Mouse (Mus musculus): ENCODE data around the gene Dmwd.

The Dmwd gene

DNA sequence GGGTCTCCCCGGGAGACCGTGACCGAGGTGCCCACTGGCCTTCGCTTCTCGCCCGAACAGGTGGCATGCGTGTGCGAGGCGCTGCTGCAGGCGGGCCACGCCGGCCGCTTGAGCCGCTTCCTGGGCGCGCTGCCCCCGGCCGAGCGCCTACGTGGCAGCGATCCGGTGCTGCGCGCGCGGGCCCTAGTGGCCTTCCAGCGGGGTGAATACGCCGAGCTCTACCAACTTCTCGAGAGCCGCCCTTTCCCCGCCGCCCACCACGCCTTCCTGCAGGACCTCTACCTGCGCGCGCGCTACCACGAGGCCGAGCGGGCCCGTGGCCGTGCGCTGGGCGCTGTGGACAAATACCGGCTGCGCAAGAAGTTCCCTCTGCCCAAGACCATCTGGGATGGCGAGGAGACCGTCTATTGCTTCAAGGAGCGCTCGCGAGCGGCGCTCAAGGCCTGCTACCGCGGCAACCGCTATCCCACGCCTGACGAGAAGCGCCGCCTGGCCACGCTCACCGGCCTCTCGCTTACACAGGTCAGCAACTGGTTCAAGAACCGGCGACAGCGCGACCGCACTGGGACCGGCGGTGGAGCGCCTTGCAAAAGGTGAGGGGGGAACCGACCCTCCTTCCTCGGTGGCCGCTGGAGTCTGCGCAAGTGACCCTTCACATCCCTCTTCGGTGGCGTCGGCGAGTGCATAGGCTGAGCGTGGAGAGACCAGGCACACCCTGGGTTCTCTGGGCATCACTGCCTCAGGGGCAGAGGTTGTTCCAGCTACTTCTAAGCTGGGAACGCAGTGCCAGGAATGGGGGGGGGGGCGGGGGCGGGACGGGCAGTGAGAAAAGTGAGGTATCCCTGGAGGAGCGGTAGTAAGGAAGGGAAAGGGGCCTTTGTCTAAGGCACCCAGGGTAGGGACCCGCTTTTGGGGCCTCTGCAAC, 19.1 kb downstream of the Dmwd start:
- WGBS = under 1% methylated on average over 80 of the region's 87 CpGs

DNA sequence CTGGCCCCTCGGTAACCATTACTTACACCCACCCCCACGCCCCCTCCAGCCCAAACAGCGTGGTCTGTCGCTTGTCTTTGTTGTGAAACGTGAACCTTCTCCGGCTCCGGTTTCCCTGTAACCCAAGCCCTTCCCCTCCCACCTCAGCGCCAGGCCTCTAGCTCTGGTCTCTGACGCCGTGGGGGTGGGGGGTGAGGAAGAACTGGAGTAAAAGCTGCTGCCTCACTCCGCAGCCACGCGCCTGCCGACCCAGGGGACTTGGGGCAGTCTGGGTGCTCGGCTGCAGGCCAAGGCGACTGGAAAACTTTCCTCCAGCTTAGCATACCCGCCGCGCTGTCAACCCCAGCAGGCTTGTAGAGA, 19.7 kb downstream of the Dmwd start:
- 11% methylated on average over 19 of the region's 19 CpGs for WGBS

DNA sequence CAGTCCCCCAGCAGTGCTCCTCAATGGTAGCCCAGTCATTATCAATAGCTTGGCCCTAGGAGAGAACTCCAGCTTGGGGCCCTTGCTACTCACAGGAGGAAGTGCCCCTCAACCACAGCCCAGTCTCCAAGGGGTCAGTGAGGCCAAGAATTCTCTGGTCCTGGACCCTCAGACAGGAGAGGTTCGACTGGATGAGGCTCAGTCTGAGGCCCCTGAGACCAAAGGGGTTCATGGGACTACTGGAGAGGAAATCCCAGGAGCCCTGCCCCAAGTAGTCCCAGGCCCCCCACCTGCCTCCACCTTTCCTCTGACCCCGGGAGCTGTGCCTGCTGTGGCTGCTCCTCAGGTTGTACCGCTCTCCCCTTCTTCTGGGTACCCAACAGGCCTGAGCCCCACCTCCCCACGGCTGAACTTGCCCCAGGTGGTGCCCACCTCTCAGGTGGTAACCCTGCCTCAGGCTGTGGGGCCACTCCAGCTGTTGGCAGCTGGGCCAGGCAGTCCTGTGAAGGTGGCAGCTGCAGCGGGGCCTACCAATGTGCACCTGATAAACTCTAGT, 20.5 kb downstream of the Dmwd start:
- WGBS = 86% methylated on average over 5 of the region's 5 CpGs

DNA sequence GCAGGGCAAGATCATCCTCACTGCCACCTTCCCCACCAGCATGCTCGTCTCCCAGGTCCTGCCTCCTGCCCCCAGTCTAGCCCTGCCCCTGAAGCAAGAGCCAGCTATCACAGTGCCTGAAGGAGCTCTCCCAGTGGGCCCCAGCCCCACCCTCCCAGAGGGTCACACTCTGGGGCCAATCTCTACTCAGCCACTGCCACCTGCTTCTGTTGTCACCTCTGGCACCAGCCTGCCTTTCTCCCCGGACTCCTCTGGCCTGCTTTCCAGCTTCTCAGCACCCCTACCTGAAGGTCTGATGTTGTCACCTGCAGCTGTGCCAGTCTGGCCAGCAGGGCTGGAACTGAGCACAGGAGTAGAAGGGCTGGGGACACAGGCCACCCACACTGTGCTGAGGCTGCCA, 21.2 kb downstream of the Dmwd start:
- WGBS = 84% methylated on average over 2 of the region's 2 CpGs

DNA sequence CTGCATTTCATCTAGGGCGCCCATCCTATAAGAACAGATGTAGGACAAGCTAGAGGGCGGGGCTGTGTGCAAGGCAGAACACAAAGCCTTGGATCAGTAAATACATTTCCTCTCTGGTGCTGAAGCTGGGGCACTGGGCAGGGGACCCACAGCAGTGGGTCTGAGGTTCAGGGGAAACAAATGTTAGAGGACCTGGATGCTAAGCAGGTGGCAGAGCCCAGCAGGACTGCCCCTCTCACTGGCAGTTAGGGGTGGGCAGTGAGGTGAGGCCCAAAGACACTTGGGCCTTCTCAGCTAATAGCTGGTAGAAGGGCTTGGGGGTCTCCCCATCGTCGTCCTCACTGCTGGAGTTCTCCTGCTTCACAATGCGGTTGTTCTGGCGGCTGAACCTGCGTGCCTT, 22.8 kb downstream of the Dmwd start:
- 84% methylated on average over 7 of the region's 7 CpGs for WGBS

DNA sequence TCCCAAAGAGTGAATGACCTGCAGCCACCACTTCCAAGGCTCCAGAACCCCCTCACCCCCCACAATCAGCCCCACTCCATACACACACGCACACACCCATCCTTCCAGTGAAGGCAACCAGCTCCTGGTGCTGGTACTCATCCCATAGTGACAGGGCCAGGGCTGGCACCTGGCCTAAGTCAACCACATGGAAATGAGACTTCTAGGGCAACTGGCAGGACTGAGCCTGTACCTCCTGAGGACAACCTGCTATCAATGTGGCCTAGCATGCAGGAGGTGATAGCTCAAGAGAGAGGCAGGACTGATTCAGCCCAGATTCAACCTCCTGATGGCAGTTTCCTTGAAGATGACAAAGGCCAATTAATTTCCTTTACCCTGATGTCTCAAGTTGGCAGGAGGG, 24.3 kb downstream of the Dmwd start:
- WGBS = 84% methylated on average over 1 of the region's 1 CpGs

DNA sequence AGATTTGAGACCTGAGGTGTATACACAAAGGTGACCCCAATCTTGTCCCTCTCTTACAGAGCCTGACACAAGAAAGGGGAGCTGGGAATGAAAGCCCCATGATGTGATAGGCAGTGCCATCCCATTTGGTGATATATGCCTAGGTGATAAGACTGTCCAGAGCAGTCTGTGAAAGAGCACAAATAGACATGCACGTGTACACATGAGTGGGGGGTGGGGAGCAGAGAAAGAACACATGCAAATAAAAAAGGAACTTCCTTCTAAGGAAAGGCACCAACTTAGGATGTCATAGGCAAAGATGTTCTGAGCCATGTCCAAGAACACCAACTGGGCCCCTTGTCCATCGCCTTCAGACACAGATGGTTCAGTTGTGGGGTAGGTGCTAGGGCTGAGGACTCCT, 28.5 kb downstream of the Dmwd start:
- 78% methylated on average over 2 of the region's 2 CpGs for WGBS

DNA sequence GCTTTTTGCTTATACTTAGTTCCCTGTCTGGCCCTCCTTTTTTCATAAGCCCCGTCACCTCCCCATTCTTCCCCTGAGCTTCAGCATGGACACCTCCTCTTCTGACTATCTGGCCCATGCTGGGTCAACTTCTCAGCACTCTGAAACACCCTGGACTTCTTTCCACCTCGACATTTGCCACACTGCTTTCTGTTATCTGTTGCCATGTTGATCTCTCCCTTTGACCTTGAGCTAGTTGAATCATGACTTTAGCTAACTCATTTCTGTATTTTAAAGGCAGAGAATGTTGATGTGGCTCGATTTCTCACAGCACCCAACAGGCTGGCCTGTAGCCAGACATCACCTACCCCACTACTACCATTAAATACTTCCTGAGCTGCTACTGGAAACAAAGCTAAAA, 31.4 kb downstream of the Dmwd start:
- 71% methylated on average over 3 of the region's 3 CpGs for WGBS

DNA sequence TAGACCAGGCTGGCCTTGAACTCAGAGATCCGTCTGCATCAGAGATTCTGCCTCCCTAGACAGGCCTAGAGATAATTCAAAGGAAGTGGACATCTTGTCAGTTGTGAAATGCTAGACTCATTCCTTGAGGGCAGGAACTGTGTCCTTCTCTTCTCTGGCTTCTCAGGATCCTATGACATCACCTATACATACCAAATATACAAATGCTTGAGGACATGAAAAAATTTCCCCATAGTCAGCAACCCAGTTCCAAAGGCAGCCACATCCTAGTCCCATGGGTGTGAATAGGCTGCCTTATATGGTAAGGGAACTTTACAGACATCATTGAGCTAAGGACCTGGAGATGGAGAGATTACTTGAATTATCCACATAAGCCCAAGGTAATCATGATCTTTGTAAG, 33.5 kb downstream of the Dmwd start:
- 94% methylated on average over 1 of the region's 1 CpGs for WGBS

DNA sequence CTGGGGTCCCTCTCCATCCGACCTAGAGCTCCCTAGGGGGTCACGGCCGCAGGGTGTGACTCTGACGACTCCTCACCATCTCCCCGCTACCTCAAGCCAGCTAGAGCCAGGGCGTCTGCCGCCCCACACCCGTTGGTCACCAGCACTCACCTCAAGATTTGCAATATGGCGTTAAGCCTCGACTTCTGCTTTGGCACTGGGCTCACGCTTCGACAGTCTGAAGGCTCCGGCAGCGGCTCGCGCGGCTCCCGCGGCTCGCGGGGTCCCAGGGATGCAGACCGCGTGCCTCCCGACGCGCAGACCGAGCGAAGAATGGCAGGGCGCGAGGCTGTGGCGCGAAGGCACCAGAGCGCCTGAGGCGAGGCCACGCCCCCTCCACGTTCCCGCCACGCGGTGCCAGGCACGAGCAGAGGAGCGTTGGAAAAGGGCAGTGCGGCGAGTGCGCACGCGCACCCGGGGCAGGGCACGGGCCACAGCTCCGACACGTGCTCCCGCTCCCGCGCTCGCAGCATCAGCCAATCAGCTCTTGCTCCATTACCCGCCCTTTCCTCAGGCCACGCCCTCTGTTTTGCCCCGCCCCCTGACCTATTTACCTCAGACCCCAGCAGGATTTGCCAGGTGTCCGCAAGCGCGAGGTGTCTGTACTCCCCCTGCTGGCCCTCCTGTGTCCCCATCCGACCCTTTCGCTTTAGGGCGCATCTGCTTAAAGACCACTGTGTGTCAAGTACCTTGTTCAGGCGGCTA, 42.2 kb downstream of the Dmwd start, which contains the start of gene Gm4969:
Gene Gm4969 (minus strand): TSS at position 341 of the 744 bp plus-strand sequence.
- 17% methylated on average over 64 of the region's 64 CpGs for WGBS

DNA sequence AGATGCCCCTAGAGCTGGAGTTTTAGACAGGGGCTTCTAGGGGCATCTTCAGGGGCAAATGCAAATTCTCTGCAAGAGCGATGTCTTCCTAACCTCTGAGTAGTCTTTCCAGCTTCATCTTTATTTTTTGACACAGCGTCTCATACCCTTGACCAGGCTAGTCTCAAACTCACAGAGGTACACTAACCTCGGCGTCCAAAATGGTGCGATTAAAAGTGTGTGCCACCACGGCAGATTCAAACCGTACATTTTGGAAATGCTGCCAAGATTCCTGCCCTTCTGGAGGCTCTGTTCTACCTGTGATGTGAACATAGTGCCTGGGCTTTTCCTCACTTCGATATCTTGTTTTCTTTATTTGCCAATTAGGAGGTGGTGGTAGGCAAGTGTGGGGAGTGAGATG, 43.1 kb downstream of the Dmwd start:
- WGBS = 90% methylated on average over 8 of the region's 8 CpGs

DNA sequence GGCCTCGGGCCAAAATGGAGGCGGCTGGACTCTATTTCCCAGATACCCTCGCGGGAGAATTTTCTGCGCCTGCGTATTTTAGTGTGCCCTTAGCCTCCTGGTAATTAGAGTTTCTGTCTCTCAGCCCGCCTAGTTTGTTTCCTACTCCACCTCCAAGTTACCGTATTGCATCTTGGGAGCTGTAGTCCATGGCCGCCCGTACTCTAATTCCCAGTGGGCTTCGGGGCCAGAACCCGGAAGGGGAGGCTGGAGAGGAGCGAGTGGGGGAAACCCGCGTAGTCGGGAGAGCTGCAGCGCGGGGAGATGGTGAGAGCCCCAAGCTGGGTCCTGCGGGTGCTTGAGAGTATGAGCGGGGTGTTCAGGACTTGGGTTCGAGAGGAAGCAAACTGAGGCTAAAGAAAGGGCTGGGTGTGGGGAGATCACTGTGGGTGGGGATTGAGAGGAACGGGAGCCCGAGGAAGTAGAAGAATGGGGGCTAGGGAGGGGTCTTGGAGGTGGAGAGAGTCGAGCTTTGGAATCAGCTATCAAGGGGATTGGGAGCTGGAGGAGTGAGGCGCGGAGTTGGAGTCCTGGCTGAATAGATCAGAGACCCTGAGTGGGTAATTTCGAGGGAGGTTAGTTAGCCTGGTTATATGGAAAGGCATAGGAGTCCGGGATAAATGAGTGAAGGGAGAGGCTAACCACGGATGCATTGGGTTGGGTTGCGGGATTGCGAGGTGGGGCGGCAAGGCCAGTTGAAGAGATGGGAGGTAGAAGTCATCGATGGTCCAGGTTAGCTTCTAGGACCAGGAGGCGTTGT, 43.8 kb downstream of the Dmwd start, which contains the start of gene Fbxo46:
Gene Fbxo46 (plus strand): TSS at position 229 of the 799 bp plus-strand sequence.
- 1% methylated on average over 34 of the region's 34 CpGs for WGBS

DNA sequence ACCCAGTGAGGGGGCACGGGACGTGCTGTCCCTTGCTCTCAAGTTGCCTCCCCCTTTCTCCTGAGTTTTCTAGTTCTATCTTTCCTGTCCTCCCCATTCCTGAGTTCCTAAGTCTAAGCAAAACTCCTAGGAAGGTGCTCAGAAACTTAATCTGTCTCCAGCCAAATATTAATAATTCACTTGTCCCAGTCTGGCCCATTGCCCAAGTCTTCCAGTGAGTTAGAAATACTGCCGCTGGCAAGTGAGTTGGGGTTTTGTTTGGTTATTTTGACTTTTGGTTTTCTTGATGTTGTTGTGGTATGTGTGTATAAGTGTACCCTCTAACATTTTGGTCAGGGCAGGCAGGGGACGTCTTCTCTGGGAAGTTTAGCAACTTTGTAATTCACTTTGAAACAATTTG, 45.7 kb downstream of the Dmwd start:
- WGBS = 85% methylated on average over 4 of the region's 4 CpGs

DNA sequence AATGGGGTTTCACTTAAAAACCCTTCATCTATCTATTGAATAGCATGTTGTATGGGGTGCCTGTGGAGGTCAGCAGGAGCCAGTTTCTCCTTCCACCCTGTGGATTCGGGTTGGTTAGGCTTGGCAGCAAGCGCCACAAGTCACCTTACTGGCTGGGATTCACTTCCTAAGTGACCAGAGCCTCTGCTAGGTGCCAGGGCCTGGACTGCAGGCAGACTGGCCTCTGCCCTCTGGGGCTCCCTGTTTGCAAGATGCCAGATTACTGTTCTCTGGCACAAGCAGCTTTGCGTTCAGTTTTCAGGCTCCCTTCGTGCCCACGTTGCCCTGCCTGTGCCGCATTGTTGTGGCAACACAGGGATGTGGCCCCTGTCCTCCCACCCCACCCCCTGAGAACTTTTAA, 48.7 kb downstream of the Dmwd start:
- 82% methylated on average over 6 of the region's 6 CpGs for WGBS

DNA sequence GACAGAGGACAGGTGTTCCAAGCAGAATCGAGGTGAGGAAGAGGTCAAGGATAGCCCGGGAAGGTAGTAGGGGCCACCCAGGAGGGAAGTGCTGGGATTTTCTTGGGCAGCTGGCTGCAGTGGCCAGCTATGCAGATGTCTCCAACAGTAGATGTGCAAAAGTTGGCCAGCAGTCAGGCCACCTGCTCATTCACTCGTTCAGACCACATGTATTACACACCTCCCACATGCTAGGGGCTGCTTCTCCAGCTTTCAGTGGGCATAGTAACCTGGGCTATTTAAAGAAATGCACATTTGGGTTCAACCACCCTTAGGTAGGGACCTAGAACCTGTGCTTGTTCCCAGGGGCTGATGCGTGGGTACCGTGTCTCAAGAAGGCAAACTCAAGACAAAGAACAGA, 51.7 kb downstream of the Dmwd start:
- WGBS = 72% methylated on average over 5 of the region's 5 CpGs

DNA sequence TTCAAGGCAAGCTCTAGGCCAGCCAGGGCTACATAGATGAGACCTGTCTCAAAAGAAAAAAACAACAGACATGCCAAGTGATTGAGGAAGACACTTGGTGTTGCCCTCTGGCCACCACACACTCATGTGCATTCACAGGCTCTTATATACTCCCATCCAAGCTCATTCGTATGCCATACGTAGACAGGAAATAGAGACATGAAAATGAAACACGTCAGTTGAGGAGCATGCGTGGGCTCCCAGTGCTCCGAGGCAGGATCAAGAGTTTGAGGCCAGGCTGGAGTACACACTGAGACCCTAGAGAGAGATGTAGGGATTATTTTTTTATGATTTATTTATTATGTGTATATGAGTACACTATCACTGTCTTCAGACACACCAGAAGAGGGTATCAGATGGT, 53.4 kb downstream of the Dmwd start:
- WGBS = 91% methylated on average over 5 of the region's 5 CpGs

DNA sequence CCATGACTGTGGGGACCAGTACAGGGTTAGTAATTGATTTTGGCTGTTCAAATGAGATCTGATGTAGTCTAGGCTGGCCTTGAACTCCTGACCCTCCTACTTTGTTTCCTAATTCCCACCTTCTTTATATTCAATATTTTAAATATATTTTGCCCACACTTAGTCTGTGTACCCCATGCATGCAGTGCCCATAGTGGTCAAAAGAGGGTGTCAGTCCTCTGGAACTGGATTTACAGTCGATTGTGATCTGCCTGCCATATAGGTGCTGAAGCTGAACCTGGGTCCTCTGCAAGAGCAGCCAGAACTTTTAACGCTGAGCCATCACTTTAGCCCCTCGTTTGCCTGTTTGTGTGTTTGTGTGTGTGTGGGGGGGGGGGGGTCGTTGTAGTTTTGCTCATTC, 54.6 kb downstream of the Dmwd start:
- WGBS = 16% methylated on average over 4 of the region's 4 CpGs

DNA sequence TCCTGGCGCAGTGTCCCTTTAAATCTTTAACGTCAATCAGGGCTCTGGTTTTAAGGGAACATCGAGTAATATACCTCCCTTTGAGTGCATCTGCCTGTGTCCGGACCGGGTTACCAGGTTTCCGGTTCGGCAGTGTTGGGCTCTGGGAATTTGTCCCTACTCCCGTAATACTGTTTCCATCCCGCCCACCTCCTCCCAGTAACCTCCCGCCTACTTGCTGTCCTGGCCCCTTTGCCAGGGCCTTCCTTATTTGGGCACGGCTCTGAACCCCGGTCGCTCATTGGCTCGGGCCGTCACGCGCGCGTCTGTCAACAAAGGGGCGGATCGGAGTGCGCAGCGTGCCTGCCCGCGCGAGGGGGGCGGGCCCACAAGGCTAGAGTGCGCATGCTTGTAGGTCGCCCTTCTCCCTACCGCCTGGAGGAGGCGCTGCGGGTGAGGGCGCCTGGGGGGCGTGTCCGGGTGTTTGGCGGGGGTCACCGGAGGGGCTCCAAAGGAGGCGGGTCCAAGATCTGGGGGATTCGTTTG, 55.4 kb downstream of the Dmwd start:
- WGBS = under 1% methylated on average over 39 of the region's 39 CpGs
